Mouse (Mus musculus): ENCODE data around the gene Eif1ax. TPM values are rescaled to one million over a fixed set of nuclear protein-coding genes. Genes with fewer than 3 reads are reported as not detected.

The Eif1ax gene
- polyA plus RNA-seq (2015; fragmentation: Nextera tagmentation; extraction: Ambion mirVana) = 104 and 119 TPM in 2 replicates

GRCm38 (mm10) chrX:159371831-159372752, at the start of gene Eif1ax:
Gene Eif1ax (plus strand): TSS chrX:159372178.
- H3K9me3 ChIP-seq (replicated peaks) = no peaks in the 10 kb centered on the region
- H3K27me3 ChIP-seq = no peaks in the 10 kb centered on the region
- ATAC-seq (ENCODE audit: low read depth) (peak; percentile 100), DNase-seq (peak; percentile 80)
- peak within 1 kb of the TSS; percentile 80 for H3K4me3 ChIP-seq (replicated peaks)
- H3K27ac ChIP-seq = peak within 1 kb of the TSS; percentile 74
- peaks cover 28% of the 10 kb centered on the region for H3K4me1 ChIP-seq (replicated peaks)
- WGBS (ENCODE audit: insufficient replicate concordance) = 16% methylated on average over 53 of the region's 76 CpGs
- H3K36me3 ChIP-seq = peaks cover 9% of the 10 kb centered on the region; the same call in 1 of the 2 replicates
- peak within 1 kb of the TSS; percentile 72 for H3K4me2 ChIP-seq
- peak within 1 kb of the TSS; percentile 82 for H3K9ac ChIP-seq

- no peaks in the 10 kb centered on the region for H3K27me3 ChIP-seq
- H3K4me3 ChIP-seq (replicated peaks) = no peak overlapping the region
- no peak overlapping the region for H3K27ac ChIP-seq
- DNase-seq (no peak), ATAC-seq (ENCODE audit: low read depth) (no peak)
- WGBS (ENCODE audit: insufficient replicate concordance) = 85% methylated on average over 3 of the region's 3 CpGs
- no peaks in the 10 kb centered on the region for H3K9me3 ChIP-seq (replicated peaks)
- 0 out of 2 replicates have a peak, but pooled peaks cover 5% of the 10 kb centered on the region for H3K36me3 ChIP-seq
- H3K9ac ChIP-seq = no peak overlapping the region
- no peak overlapping the region for H3K4me2 ChIP-seq
- no peaks in the 10 kb centered on the region for H3K4me1 ChIP-seq (replicated peaks)
Measured at GRCm38 (mm10) chrX:159364506-159364905, 7.5 kb upstream of the Eif1ax start.

- Histone ChIP-seq H3K4me3 (replicated peaks) (peak overlapping the region; percentile 80), H3K27me3 (no peaks in the 10 kb centered on the region), H3K9ac (peak overlapping the region; percentile 82), H3K4me2 (peak overlapping the region; percentile 72), H3K27ac (peak overlapping the region; percentile 74; the same call in 1 of the 2 replicates), H3K9me3 (replicated peaks) (no peaks in the 10 kb centered on the region), H3K4me1 (replicated peaks) (peaks cover 28% of the 10 kb centered on the region), H3K36me3 (peaks cover 14% of the 10 kb centered on the region)
- DNase-seq (no peak), ATAC-seq (ENCODE audit: low read depth) (no peak)
- WGBS (ENCODE audit: insufficient replicate concordance) = 14% methylated on average over 9 of the region's 9 CpGs
Measured at GRCm38 (mm10) chrX:159372753-159373144, 771 bp downstream of the Eif1ax start.

GRCm38 (mm10) chrX:159387105-159387504, 15.1 kb downstream of the Eif1ax start:
- Histone ChIP-seq H3K27me3 (no peaks in the 10 kb centered on the region), H3K9me3 (replicated peaks) (no peaks in the 10 kb centered on the region), H3K4me1 (replicated peaks) (peaks cover 2% of the 10 kb centered on the region; the same call in 1 of the 2 replicates), H3K27ac (no peak overlapping the region), H3K4me2 (no peak overlapping the region), H3K9ac (no peak overlapping the region), H3K4me3 (replicated peaks) (no peak overlapping the region), H3K36me3 (peaks cover 26% of the 10 kb centered on the region)
- ATAC-seq (ENCODE audit: low read depth) (no peak), DNase-seq (no peak)
- WGBS (ENCODE audit: insufficient replicate concordance) = 79% methylated on average over 9 of the region's 9 CpGs

GRCm38 (mm10) chrX:159388953-159389352, 17.0 kb downstream of the Eif1ax start:
- Histone ChIP-seq H3K27me3 (no peaks in the 10 kb centered on the region), H3K4me1 (replicated peaks) (peaks cover 2% of the 10 kb centered on the region; the same call in 1 of the 2 replicates), H3K36me3 (peaks cover 22% of the 10 kb centered on the region; the same call in 1 of the 2 replicates), H3K4me2 (no peak overlapping the region), H3K4me3 (replicated peaks) (no peak overlapping the region), H3K9ac (no peak overlapping the region), H3K9me3 (replicated peaks) (no peaks in the 10 kb centered on the region), H3K27ac (no peak overlapping the region)
- DNase-seq = no peak
- ATAC-seq (ENCODE audit: low read depth) = no peak

GRCm38 (mm10) chrX:159390347-159390962, 18.5 kb downstream of the Eif1ax start:
- 44% methylated on average over 6 of the region's 6 CpGs for WGBS (ENCODE audit: insufficient replicate concordance)
- no peaks in the 10 kb centered on the region for H3K27me3 ChIP-seq
- H3K9me3 ChIP-seq (replicated peaks) = no peaks in the 10 kb centered on the region
- no peak overlapping the region for H3K9ac ChIP-seq
- H3K27ac ChIP-seq = no peak overlapping the region
- H3K4me2 ChIP-seq = no peak overlapping the region
- no peak for DNase-seq
- peak; percentile 57; the same call in 1 of the 2 replicates for ATAC-seq (ENCODE audit: low read depth)
- peaks cover 2% of the 10 kb centered on the region; the same call in 1 of the 2 replicates for H3K4me1 ChIP-seq (replicated peaks)
- no peak overlapping the region for H3K4me3 ChIP-seq (replicated peaks)
- H3K36me3 ChIP-seq = peaks cover 15% of the 10 kb centered on the region; the same call in 1 of the 2 replicates

- Histone ChIP-seq H3K4me3 (replicated peaks) (no peak overlapping the region), H3K9me3 (replicated peaks) (no peaks in the 10 kb centered on the region), H3K27ac (no peak overlapping the region), H3K27me3 (no peaks in the 10 kb centered on the region), H3K4me2 (no peak overlapping the region), H3K4me1 (replicated peaks) (peaks cover 2% of the 10 kb centered on the region; the same call in 1 of the 2 replicates), H3K36me3 (peaks cover 9% of the 10 kb centered on the region; the same call in 1 of the 2 replicates), H3K9ac (no peak overlapping the region)
- WGBS (ENCODE audit: insufficient replicate concordance) = 50% methylated on average over 3 of the region's 3 CpGs
- DNase-seq (no peak), ATAC-seq (ENCODE audit: low read depth) (no peak)
Measured at GRCm38 (mm10) chrX:159391239-159391638, 19.3 kb downstream of the Eif1ax start.

GRCm38 (mm10) chrX:159409253-159409652, 37.3 kb downstream of the Eif1ax start:
- no peak overlapping the region for H3K9ac ChIP-seq
- H3K4me2 ChIP-seq = no peak overlapping the region
- WGBS (ENCODE audit: insufficient replicate concordance) = 25% methylated on average over 4 of the region's 4 CpGs
- DNase-seq (no peak), ATAC-seq (ENCODE audit: low read depth) (no peak)
- H3K36me3 ChIP-seq = no peaks in the 10 kb centered on the region
- no peak overlapping the region for H3K4me3 ChIP-seq (replicated peaks)
- H3K4me1 ChIP-seq (replicated peaks) = no peaks in the 10 kb centered on the region
- H3K27ac ChIP-seq = no peak overlapping the region
- peaks cover 13% of the 10 kb centered on the region for H3K27me3 ChIP-seq
- H3K9me3 ChIP-seq (replicated peaks) = no peaks in the 10 kb centered on the region

- peak within 1 kb of the TSS; percentile 56 for H3K4me3 ChIP-seq (replicated peaks)
- no peaks in the 10 kb centered on the region for H3K4me1 ChIP-seq (replicated peaks)
- DNase-seq (no peak), ATAC-seq (ENCODE audit: low read depth) (no peak)
- H3K27ac ChIP-seq = no peak within 1 kb of the TSS
- H3K4me2 ChIP-seq = peak within 1 kb of the TSS; percentile 74
- H3K9ac ChIP-seq = no peak within 1 kb of the TSS
- WGBS (ENCODE audit: insufficient replicate concordance) = 12% methylated on average over 47 of the region's 83 CpGs
- no peaks in the 10 kb centered on the region for H3K36me3 ChIP-seq
- H3K27me3 ChIP-seq = peaks cover 53% of the 10 kb centered on the region
- no peaks in the 10 kb centered on the region for H3K9me3 ChIP-seq (replicated peaks)
Measured at GRCm38 (mm10) chrX:159414130-159414828, 42.3 kb downstream of the Eif1ax start, which contains the start of gene Map7d2. Gene Map7d2 (plus strand): TSS chrX:159414572.

GRCm38 (mm10) chrX:159414829-159415673, 43.1 kb downstream of the Eif1ax start:
- Histone ChIP-seq H3K4me3 (replicated peaks) (peak overlapping the region; percentile 56), H3K27ac (no peak overlapping the region), H3K9me3 (replicated peaks) (no peaks in the 10 kb centered on the region), H3K27me3 (peaks cover 53% of the 10 kb centered on the region), H3K9ac (no peak overlapping the region), H3K4me1 (replicated peaks) (no peaks in the 10 kb centered on the region), H3K4me2 (peak overlapping the region; percentile 74), H3K36me3 (no peaks in the 10 kb centered on the region)
- WGBS (ENCODE audit: insufficient replicate concordance) = 10% methylated on average over 48 of the region's 65 CpGs
- no peak for ATAC-seq (ENCODE audit: low read depth)
- no peak for DNase-seq

Measured in liver, embryonic 13.5 days (tissue).